Mouse (Mus musculus): ENCODE measurements around the gene Gpt2. TPM values are rescaled to one million over a fixed set of nuclear protein-coding genes. Genes with fewer than 3 reads are reported as not detected.

Gpt2 gene
- polyA plus RNA-seq, 1 experiment from 2014 or later = 15.5 TPM

DNA sequence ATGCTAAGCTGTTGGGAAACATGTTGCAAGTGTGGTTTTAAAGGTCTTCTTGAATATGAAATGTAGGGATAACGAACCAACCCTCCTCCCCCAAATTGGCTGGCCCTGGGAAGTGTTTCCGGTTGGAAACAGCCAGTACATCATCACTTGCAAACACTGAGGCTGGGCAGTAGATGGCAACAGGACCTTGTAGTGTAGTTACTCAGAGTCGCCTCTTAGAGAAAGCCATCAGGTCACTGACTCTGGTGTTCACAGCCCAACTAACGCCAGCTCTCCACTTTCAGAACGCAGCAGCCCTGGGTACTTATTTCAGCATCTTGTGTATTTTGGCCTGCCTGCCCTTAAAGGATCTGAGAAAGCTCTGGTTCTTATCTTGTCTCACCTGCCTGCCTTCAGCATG lies 31.6 kb upstream of the Gpt2 start:
- no peak for ATAC-seq (ENCODE audit: low read depth)
- no peaks in the 10 kb centered on the region for H3K27me3 ChIP-seq (ENCODE audit: control insufficient read depth, insufficient read depth, low read depth, low read length)
- no peak overlapping the region for H3K9ac ChIP-seq (ENCODE audit: low read length)
- H3K36me3 ChIP-seq (ENCODE audit: control insufficient read depth, insufficient read depth, low read length) = no peaks in the 10 kb centered on the region
- WGBS = 32% methylated on average over 5 of the region's 5 CpGs
- H3K27ac ChIP-seq (ENCODE audit: low read length) = no peak overlapping the region
- H3K4me3 ChIP-seq (ENCODE audit: low read length) = no peak overlapping the region
- H3K4me2 ChIP-seq (ENCODE audit: low read depth, low read length) = no peak overlapping the region
- H3K9me3 ChIP-seq (ENCODE audit: control insufficient read depth, low read length) = no peaks in the 10 kb centered on the region
- H3K4me1 ChIP-seq (replicated peaks; ENCODE audit: control insufficient read depth, insufficient read depth, low read length) = no peaks in the 10 kb centered on the region

DNA sequence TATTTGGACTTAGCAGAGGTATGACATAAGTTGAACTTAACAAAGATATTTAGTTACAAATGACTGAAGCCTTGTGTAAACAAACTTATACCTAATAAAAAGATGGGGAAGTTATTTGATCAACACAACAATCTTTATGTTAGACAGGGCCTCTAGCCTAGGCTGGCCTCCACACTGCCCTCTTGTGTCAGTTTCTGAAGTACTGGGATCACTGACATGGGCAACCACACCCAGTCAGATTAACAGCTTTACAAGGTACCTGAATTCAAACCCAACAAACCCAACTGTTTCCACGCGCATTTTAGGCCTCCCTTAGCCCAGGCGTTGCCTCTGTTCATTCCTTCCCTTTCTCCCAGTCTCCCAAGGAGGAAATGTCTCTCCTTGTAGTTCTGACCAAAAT lies 31.0 kb upstream of the Gpt2 start:
- H3K27me3 ChIP-seq (ENCODE audit: control insufficient read depth, insufficient read depth, low read depth, low read length) = no peaks in the 10 kb centered on the region
- no peak for ATAC-seq (ENCODE audit: low read depth)
- no peak overlapping the region for H3K27ac ChIP-seq (ENCODE audit: low read length)
- no peaks in the 10 kb centered on the region for H3K36me3 ChIP-seq (ENCODE audit: control insufficient read depth, insufficient read depth, low read length)
- H3K4me1 ChIP-seq (replicated peaks; ENCODE audit: control insufficient read depth, insufficient read depth, low read length) = no peaks in the 10 kb centered on the region
- no peak overlapping the region for H3K9ac ChIP-seq (ENCODE audit: low read length)
- H3K4me2 ChIP-seq (ENCODE audit: low read depth, low read length) = no peak overlapping the region
- 90% methylated on average over 3 of the region's 3 CpGs for WGBS
- no peaks in the 10 kb centered on the region for H3K9me3 ChIP-seq (ENCODE audit: control insufficient read depth, low read length)
- no peak overlapping the region for H3K4me3 ChIP-seq (ENCODE audit: low read length)

DNA sequence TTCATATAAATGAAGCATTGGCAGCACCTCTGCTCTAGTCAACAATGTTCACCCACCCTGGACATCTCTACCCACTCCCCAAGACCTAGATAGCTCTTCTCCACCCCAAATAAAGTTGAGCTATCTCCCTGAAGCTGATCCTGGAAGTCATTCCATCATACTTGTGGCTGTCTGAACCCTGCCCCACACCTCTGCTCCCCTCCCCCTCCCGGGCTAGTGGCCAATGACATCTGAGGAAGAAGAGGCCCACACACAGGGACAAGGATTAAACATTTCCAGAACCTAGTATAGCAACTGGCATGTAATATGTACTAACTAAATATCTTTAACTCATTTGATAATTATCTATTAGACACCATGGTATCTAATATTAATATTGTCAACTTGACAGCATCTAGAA lies 29.9 kb upstream of the Gpt2 start:
- Histone ChIP-seq H3K9ac (ENCODE audit: low read length) (no peak overlapping the region), H3K27me3 (ENCODE audit: control insufficient read depth, insufficient read depth, low read depth, low read length) (no peaks in the 10 kb centered on the region), H3K4me1 (replicated peaks; ENCODE audit: control insufficient read depth, insufficient read depth, low read length) (no peaks in the 10 kb centered on the region), H3K36me3 (ENCODE audit: control insufficient read depth, insufficient read depth, low read length) (no peaks in the 10 kb centered on the region), H3K9me3 (ENCODE audit: control insufficient read depth, low read length) (no peaks in the 10 kb centered on the region), H3K27ac (ENCODE audit: low read length) (no peak overlapping the region), H3K4me2 (ENCODE audit: low read depth, low read length) (no peak overlapping the region), H3K4me3 (ENCODE audit: low read length) (no peak overlapping the region)
- no peak for ATAC-seq (ENCODE audit: low read depth)
- WGBS = 72% methylated on average over 1 of the region's 1 CpGs

DNA sequence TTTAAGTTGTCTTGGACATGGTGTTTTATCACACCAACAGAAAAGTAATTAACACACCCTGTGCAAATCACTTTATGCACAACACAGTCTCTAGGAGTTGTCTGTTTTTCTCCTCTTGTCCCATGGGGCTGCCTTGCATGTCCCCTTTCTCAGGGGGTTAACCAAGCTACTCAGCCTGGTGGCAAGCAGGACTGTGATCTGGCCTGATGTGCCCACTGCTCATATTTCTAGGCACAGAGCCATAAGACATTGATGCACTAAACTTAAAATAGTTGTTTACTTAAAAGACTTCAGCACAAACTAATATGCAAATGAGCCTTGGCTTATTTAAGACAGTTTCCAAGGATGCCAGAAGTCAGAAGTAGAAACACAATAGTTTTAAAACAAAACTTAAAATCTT lies 28.1 kb upstream of the Gpt2 start:
- Histone ChIP-seq H3K9me3 (ENCODE audit: control insufficient read depth, low read length) (no peaks in the 10 kb centered on the region), H3K4me2 (ENCODE audit: low read depth, low read length) (no peak overlapping the region), H3K36me3 (ENCODE audit: control insufficient read depth, insufficient read depth, low read length) (no peaks in the 10 kb centered on the region), H3K27me3 (ENCODE audit: control insufficient read depth, insufficient read depth, low read depth, low read length) (no peaks in the 10 kb centered on the region), H3K9ac (ENCODE audit: low read length) (no peak overlapping the region), H3K27ac (ENCODE audit: low read length) (no peak overlapping the region), H3K4me1 (replicated peaks; ENCODE audit: control insufficient read depth, insufficient read depth, low read length) (no peaks in the 10 kb centered on the region), H3K4me3 (ENCODE audit: low read length) (no peak overlapping the region)
- ATAC-seq (ENCODE audit: low read depth) = no peak

DNA sequence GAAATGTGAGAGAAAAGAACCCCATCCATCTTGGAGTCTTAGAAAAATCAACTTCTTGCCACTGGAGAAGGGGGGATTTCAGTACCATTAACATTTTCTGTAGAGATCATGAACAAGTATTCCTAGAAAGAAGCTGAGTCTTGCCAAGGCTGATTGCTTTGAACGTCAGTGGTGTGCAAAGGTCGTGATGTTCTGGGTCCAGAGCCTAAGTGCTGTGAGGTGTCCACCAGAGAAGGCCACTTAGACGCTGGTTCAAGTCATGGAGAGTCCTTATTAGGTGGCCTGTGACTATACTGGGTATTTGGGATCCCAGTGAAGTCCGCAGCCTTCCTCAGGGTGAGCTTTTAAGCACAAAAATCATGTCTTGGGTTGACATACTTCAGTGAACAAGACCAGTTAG lies 26.3 kb upstream of the Gpt2 start:
- Histone ChIP-seq H3K36me3 (ENCODE audit: control insufficient read depth, insufficient read depth, low read length) (no peaks in the 10 kb centered on the region), H3K4me3 (ENCODE audit: low read length) (no peak overlapping the region), H3K4me1 (replicated peaks; ENCODE audit: control insufficient read depth, insufficient read depth, low read length) (no peaks in the 10 kb centered on the region), H3K9me3 (ENCODE audit: control insufficient read depth, low read length) (no peaks in the 10 kb centered on the region), H3K9ac (ENCODE audit: low read length) (no peak overlapping the region), H3K27me3 (ENCODE audit: control insufficient read depth, insufficient read depth, low read depth, low read length) (no peaks in the 10 kb centered on the region), H3K4me2 (ENCODE audit: low read depth, low read length) (no peak overlapping the region), H3K27ac (ENCODE audit: low read length) (no peak overlapping the region)
- 83% methylated on average over 4 of the region's 4 CpGs for WGBS
- no peak for ATAC-seq (ENCODE audit: low read depth)

DNA sequence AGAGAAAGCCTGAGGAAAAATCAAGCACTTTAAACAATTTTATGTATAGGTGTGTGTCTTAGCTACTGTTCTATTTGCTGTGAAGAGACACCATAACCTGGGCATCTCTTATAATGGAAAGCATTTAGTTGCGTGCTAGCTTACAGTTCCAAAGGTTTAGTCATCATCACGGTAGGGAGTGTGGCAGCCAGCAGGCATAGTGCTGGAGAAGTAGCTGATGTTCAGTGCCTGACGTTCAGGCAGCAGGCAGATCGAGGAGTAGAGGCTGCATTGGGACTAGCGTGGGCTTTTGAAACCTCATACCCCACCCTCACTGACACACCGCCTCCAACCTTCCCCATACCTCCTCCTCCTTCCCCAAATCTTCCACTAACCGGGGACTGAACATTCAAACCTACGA lies 21.6 kb upstream of the Gpt2 start:
- H3K4me2 ChIP-seq (ENCODE audit: low read depth, low read length) = no peak overlapping the region
- no peaks in the 10 kb centered on the region for H3K36me3 ChIP-seq (ENCODE audit: control insufficient read depth, insufficient read depth, low read length)
- no peak overlapping the region for H3K4me3 ChIP-seq (ENCODE audit: low read length)
- no peaks in the 10 kb centered on the region for H3K9me3 ChIP-seq (ENCODE audit: control insufficient read depth, low read length)
- H3K4me1 ChIP-seq (replicated peaks; ENCODE audit: control insufficient read depth, insufficient read depth, low read length) = no peaks in the 10 kb centered on the region
- 85% methylated on average over 8 of the region's 8 CpGs for WGBS
- no peak overlapping the region for H3K9ac ChIP-seq (ENCODE audit: low read length)
- ATAC-seq (ENCODE audit: low read depth) = no peak
- H3K27me3 ChIP-seq (ENCODE audit: control insufficient read depth, insufficient read depth, low read depth, low read length) = no peaks in the 10 kb centered on the region
- no peak overlapping the region for H3K27ac ChIP-seq (ENCODE audit: low read length)

DNA sequence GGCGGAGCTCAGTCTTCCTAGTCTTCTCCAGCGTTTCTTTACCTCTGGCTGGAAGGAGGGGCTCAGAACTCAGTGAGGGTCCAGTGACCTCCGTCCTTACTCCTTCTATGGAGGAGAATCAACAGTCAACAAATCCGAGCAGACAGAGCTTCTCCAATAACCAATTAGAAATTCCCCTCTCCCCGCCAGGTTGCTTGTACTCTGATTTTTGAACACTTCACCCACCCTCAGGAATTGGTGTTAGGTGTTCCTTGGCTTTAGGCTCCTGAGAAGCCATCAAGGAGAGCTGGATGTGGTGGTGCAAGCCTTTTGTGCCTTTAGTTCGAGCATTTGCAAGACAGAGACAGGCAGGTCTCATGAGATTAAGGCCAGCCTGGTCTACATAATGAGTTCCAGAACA lies 19.6 kb upstream of the Gpt2 start:
- Histone ChIP-seq H3K36me3 (ENCODE audit: control insufficient read depth, insufficient read depth, low read length) (no peaks in the 10 kb centered on the region), H3K9me3 (ENCODE audit: control insufficient read depth, low read length) (no peaks in the 10 kb centered on the region), H3K4me3 (ENCODE audit: low read length) (no peak overlapping the region), H3K27me3 (ENCODE audit: control insufficient read depth, insufficient read depth, low read depth, low read length) (no peaks in the 10 kb centered on the region), H3K4me1 (replicated peaks; ENCODE audit: control insufficient read depth, insufficient read depth, low read length) (no peaks in the 10 kb centered on the region), H3K27ac (ENCODE audit: low read length) (no peak overlapping the region), H3K4me2 (ENCODE audit: low read depth, low read length) (no peak overlapping the region), H3K9ac (ENCODE audit: low read length) (no peak overlapping the region)
- ATAC-seq (ENCODE audit: low read depth) = no peak
- 65% methylated on average over 6 of the region's 6 CpGs for WGBS

DNA sequence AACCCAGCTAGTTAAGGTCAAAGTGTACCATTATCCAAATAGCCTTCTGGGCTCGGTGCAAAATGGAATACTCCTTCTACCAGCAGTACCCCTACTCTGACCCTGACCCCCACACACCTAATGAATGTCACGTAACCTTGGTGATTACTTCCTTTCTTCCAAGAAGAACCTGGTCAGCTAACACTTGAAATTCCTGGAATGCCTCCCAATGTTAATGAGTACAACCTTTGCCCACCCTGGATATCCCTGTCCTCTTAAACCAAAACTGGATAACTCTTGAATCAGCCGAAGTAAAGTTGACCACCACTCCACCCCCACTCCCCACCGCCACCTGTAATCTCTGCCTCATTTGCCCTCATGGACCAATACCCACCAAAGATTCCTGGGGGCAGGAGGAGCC lies 19.1 kb upstream of the Gpt2 start:
- WGBS = 50% methylated on average over 4 of the region's 4 CpGs
- Histone ChIP-seq H3K27ac (ENCODE audit: low read length) (no peak overlapping the region), H3K4me2 (ENCODE audit: low read depth, low read length) (no peak overlapping the region), H3K36me3 (ENCODE audit: control insufficient read depth, insufficient read depth, low read length) (no peaks in the 10 kb centered on the region), H3K4me3 (ENCODE audit: low read length) (no peak overlapping the region), H3K4me1 (replicated peaks; ENCODE audit: control insufficient read depth, insufficient read depth, low read length) (no peaks in the 10 kb centered on the region), H3K9me3 (ENCODE audit: control insufficient read depth, low read length) (no peaks in the 10 kb centered on the region), H3K9ac (ENCODE audit: low read length) (no peak overlapping the region), H3K27me3 (ENCODE audit: control insufficient read depth, insufficient read depth, low read depth, low read length) (no peaks in the 10 kb centered on the region)
- ATAC-seq (ENCODE audit: low read depth) = peak; percentile 34

DNA sequence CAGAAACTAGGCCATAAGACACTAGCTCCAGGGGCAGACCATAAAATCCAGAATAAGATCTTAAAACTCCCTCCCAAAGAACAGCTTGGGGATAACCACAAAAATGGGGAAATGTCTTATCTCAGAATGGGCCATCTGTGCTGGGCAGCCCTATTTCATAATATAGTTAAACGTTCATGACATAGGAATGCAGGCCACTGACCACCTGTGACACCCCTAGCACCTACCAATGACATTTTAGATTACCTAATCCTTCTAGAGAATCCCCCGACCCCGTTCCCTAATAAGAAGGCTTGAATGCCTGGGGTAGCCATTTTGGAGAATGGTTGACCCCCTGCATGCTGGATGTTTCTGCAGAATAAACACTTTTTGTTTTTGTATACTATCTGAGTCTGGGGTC lies 17.5 kb upstream of the Gpt2 start:
- no peak for ATAC-seq (ENCODE audit: low read depth)
- Histone ChIP-seq H3K4me1 (replicated peaks; ENCODE audit: control insufficient read depth, insufficient read depth, low read length) (no peaks in the 10 kb centered on the region), H3K9ac (ENCODE audit: low read length) (no peak overlapping the region), H3K9me3 (ENCODE audit: control insufficient read depth, low read length) (no peaks in the 10 kb centered on the region), H3K36me3 (ENCODE audit: control insufficient read depth, insufficient read depth, low read length) (no peaks in the 10 kb centered on the region), H3K4me2 (ENCODE audit: low read depth, low read length) (no peak overlapping the region), H3K27ac (ENCODE audit: low read length) (no peak overlapping the region), H3K27me3 (ENCODE audit: control insufficient read depth, insufficient read depth, low read depth, low read length) (no peaks in the 10 kb centered on the region), H3K4me3 (ENCODE audit: low read length) (no peak overlapping the region)
- 84% methylated on average over 3 of the region's 3 CpGs for WGBS

DNA sequence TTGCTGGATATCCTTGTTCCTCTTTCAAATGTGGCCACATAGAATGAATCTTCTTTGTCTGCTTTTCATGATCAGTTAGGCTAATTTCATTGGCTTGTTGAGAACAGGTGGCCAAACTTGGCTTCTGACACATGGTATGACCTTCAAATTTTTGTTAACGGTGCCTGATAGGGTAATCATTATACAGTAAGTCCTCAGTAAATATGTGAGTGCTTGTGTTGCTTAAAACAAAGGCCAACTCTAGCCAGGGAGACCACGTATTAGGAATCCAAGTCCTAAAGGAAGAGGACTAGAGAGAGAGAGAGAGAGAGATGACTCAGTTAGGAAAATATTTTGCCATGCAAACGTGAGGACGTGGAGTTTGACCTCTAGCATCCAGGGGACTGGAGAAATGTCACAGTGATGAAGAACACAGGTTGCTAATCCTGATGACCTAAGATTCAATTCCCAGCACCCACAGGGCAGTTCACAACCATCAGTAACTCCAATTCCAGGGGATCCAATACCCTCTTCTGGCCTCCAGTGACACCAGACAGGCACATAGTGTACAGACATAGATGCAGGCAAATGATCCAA lies 15.3 kb upstream of the Gpt2 start:
- Histone ChIP-seq H3K4me2 (ENCODE audit: low read depth, low read length) (no peak overlapping the region), H3K4me1 (replicated peaks; ENCODE audit: control insufficient read depth, insufficient read depth, low read length) (no peaks in the 10 kb centered on the region), H3K36me3 (ENCODE audit: control insufficient read depth, insufficient read depth, low read length) (no peaks in the 10 kb centered on the region), H3K4me3 (ENCODE audit: low read length) (no peak overlapping the region), H3K27me3 (ENCODE audit: control insufficient read depth, insufficient read depth, low read depth, low read length) (no peaks in the 10 kb centered on the region), H3K9ac (ENCODE audit: low read length) (no peak overlapping the region), H3K9me3 (ENCODE audit: control insufficient read depth, low read length) (no peaks in the 10 kb centered on the region), H3K27ac (ENCODE audit: low read length) (no peak overlapping the region)
- ATAC-seq (ENCODE audit: low read depth) = no peak
- 38% methylated on average over 4 of the region's 4 CpGs for WGBS

All from lung, embryonic 16.5 days (tissue).